18 mouse cellular contexts compared by ENCODE assay signal in the genomic region with DNA sequence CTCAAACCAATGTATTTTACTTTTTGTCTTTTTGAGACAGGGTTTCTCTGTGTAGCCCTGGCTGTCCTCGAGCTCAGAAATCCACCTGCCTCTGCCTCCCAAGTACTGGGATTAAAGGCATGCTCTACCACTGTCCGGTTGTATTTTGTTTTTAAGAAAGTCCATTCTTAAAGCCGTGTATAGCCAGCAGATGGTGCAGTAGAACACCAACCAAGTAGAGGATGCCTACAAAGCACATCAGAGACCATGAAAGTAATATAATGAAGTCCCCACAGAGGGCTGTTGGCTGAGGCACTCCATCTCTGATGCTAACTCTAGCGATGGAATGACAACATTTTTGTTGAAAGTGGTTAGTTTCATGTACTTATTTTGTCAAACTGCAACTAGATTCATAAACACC. TPM values are rescaled to one million over a fixed set of nuclear protein-coding genes. Genes with fewer than 3 reads are reported as not detected.
DNase-seq lines count a peak whose midpoint lies in the region; ATAC-seq and TF ChIP-seq lines count a peak whose summit lies in the region.
"Had no signal": no experiment of that assay in that cellular context is flagged by ENCODE, and none has a peak within 500 bp of the region (broad histone marks: within the 10 kb centered on the region; RNA-seq: fewer than 3 reads in every experiment).

No protein-coding gene starts in this region.

- H3K27ac ChIP-seq in left cerebral cortex, adult 2 months: no peak overlapping the region
- H3K27ac ChIP-seq: embryonic facial prominence, embryonic 10.5 days; limb, embryonic 15.5 days; lung, embryonic 15.5 days; midbrain, embryonic 13.5 days; neural tube, embryonic 13.5 days had no signal

- peak; percentile 38 for TF ChIP-seq CTCF in left cerebral cortex, adult 2 months (IDR thresholded peaks at IDR 0.05)

- ATAC-seq in megakaryocyte, adult 5-6 weeks (ENCODE audit: poor library complexity, severe bottlenecking): no peak
- ATAC-seq: hindbrain, embryonic 16.5 days; midbrain, embryonic 13.5 days had no signal

- intact Hi-C loops in left cerebral cortex, adult 2 months (cut with DNase I): loop anchor here (10.0 kb wide), 1 partner anchor 255 kb away; a partner anchor contains a TSS
- intact Hi-C loops in left cerebral cortex, postnatal 14 days (cut with DNase I): loop anchor here (5.0 kb wide), 1 partner anchor 117 kb away; no protein-coding TSS in a partner anchor

- no peak overlapping the region for H3K4me3 ChIP-seq in left cerebral cortex, adult 2 months
- H3K4me3 ChIP-seq: embryonic facial prominence, embryonic 10.5 days; limb, embryonic 15.5 days; lung, embryonic 15.5 days; midbrain, embryonic 13.5 days; neural tube, embryonic 13.5 days had no signal

- peak; percentile 4 for DNase-seq in gastrocnemius, adult 18-20 months (ENCODE audit: low spot score)
- DNase-seq in gastrocnemius, postnatal 10 days: no peak
- DNase-seq in left cerebral cortex, adult 2 months (ENCODE audit: extremely low spot score in 1 of 2, low spot score in 2 of 2): no peak
- no peak for DNase-seq in left cerebral cortex, postnatal 14 days (ENCODE audit: low spot score in 2 of 2)
- peak; percentile 16 for DNase-seq in CD4-positive helper T cell, adult 2 months (ENCODE audit: low read depth, low spot score)
- DNase-seq in naive thymus-derived CD4-positive, alpha-beta T cell, adult 2 months (ENCODE audit: low read depth): peak; percentile 49
- DNase-seq in adrenal gland, postnatal 36 days: no peak
- DNase-seq: adrenal gland, adult 2 months; cerebellum, postnatal 10 days; heart, postnatal 14 days; right cerebral cortex, adult 18-20 months had no signal

RNA-seq across cellular contexts. Expression of a gene that starts 17.9 kb away (rescaled TPM):
- total RNA-seq in gastrocnemius, adult 18-20 months (2021): 10 to 100 TPM; 21.6 to 31.0 TPM
- 10 to 100 TPM; 38.6 to 52.3 TPM for total RNA-seq in gastrocnemius, postnatal 10 days (2021)
- 10 to 100 TPM; 48.7 to 59.2 TPM for total RNA-seq in left cerebral cortex, adult 2 months (2021)
- 10 to 100 TPM; 55.9 to 60.1 TPM for total RNA-seq in left cerebral cortex, postnatal 14 days (2021)
- total RNA-seq in adrenal gland, postnatal 36 days (2021): 10 to 100 TPM; 56.2 to 74.1 TPM
- total RNA-seq in megakaryocyte, adult 5-6 weeks (2015): 86.7 and 88.1 TPM in 2 replicates
- 82.6 and 111 TPM in 2 replicates for total RNA-seq in megakaryocyte, adult 5-6 weeks (2017)

Comparison
In these comparisons a context has a peak if more than half of its experiments do, and no peak if none do; other contexts are left out.
1. DNase-seq: peak in gastrocnemius, adult 18-20 months (single experiment), CD4-positive helper T cell, adult 2 months (single experiment) and naive thymus-derived CD4-positive, alpha-beta T cell, adult 2 months (single experiment); none in gastrocnemius, postnatal 10 days (single experiment), left cerebral cortex, adult 2 months (0 of 2), left cerebral cortex, postnatal 14 days (0 of 2) and adrenal gland, postnatal 36 days (0 of 2).